Mouse (Mus musculus): ENCODE data around the gene Golga4.

DNA sequence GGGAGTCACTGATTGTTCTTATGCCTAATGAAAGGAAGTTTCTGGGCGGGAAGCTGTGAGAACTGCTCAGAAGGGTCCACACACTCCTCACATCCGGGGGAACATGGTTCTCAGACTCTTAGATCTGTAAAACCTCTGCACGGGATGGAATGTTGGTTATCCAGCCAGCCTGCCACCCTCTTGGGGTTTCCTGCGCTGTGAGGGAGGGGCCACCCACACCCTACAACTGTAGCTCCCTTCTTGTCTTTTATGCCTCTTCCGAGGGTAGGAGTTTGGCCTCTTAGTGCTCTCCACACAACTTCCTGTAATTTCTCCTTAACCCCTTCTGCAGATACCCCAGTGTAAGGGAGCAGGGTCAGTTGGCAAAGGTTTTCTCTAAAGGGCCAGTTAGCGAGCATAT lies 76.7 kb downstream of the Golga4 start:
- no peak for TF ChIP-seq POLR2A (IDR thresholded peaks at IDR 0.05; ENCODE audit: low read depth, low read length)
- no peak for TF ChIP-seq CTCF (conservative IDR thresholded peaks at IDR 0.05; ENCODE audit: insufficient read depth, insufficient read length, low read depth, low read length)

Measured in kidney, adult 2 months (tissue).